Mouse (Mus musculus) bone marrow, adult 2 months (tissue): Measurements from ENCODE around the gene Shisa7.

Experiments used
- CTCF ChIP-seq: fragments of 200-500 bp; IDR thresholded peaks from 2 replicates; pipeline ENCODE4 v1.5.1; 2011; ENCODE audit warnings: low read length, control low read depth; ENCODE audit not compliant: control insufficient read depth, insufficient read depth
- POLR2A ChIP-seq: fragments of 200-500 bp; IDR thresholded peaks from 2 replicates; pipeline ENCODE4 v1.6.1; 2011; ENCODE audit warnings: low read depth, mild to moderate bottlenecking, control low read depth, low read length, borderline replicate concordance; ENCODE audit not compliant: control insufficient read depth

- TF ChIP-seq CTCF (no peak), POLR2A (no peak)
Measured at GRCm38 (mm10) chr7:4821690-4822089, 22.8 kb downstream of the Shisa7 start.
